Mouse (Mus musculus) cerebellum, postnatal 25 days (tissue): ENCODE results near the gene Nde1.
A peak's percentile ranks its signal among the peaks of the same experiment; 100 is the strongest.

Experiments used
- DNase-seq, 2 experiments: peaks; one replicate each; pipeline ENCODE4 v3.0.0; 2021; ENCODE audit warnings: mixed read lengths in 2 of 2

Gene Nde1

DNA sequence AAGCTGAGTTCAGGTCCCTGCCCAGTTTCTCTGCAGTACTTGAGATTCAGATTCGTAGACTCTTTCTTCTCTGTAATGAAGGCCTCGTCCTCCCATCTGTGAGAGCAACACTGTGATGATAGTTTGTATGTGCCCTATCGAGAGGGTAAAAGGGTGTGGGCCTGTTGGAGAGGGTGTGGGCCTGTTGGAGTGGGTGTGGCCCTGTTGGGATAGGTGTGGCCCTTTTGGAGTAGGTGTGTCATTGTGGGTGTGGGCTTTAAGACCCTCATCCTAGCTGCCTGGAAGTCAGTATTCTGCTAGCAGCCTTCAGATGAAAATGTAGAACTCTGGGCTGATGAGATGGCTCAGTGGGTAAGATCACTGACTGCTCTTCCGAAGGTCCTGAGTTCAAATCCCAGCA lies 3.4 kb downstream of the Nde1 start:
- no peak for DNase-seq

DNA sequence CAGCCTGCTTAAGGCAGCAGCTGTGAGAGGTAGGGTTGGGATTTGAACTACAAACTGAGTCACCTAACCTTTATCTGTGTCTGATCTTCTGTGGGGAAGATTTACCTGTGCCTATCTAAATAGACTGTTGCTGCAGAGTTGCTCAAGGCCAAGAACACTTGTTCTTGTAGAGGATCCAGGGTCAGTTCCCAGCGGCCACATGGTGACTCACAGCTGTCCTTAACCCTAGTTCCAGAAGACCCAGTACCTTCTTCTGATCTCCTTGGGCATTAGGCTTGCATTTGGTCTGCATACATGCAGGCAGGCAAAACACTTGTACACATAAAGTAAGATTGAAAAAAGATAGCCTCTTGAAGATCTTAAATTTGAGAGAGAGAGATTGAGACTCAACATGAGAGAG lies 6.6 kb downstream of the Nde1 start:
- DNase-seq, result no peak

DNA sequence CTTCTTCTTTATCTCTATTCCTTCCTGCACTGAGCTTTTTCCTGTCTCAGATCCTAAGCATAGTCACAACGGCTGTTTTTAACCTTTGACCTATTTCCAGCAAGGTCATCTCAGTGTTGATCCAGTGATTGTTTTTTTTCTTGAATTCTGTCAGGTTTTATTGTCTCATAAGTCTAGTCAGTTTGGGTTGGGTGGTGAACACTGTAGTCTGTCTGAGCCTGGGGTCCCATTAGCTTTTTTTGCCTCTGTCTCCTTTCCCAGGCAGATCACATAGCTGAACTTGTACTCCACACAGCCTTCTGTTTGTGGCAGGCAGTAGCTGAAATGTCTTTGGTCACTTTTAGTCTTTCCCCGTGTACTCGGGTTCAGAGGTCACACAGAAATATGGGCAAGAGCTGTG lies 15.0 kb downstream of the Nde1 start:
- no peak for DNase-seq

DNA sequence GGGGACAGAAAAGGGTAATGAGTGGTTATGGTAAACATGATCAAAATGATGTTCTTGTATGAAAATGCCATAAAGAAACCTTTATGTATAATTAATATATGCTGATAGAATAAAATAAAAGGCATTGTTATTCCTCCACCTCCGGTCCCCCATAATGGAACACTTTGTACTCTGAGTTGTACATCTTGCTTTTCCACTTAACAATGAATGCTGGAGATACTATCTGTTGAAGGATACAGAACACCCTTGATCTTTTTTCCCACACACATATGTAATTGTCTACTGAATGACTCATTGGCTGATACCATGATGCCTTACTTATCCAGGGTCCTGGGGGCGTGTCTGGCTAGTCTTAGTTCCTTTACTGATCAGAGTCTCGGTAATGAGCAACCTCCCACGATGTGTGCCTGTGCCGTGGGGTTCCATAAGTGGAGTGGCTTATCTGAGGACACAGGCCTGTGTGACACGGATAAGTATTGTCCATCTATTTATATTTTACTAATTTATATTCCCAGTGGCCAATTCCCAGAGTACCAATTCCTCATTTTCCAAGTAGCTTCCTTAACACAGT lies 17.2 kb downstream of the Nde1 start:
- DNase-seq, result no peak

DNA sequence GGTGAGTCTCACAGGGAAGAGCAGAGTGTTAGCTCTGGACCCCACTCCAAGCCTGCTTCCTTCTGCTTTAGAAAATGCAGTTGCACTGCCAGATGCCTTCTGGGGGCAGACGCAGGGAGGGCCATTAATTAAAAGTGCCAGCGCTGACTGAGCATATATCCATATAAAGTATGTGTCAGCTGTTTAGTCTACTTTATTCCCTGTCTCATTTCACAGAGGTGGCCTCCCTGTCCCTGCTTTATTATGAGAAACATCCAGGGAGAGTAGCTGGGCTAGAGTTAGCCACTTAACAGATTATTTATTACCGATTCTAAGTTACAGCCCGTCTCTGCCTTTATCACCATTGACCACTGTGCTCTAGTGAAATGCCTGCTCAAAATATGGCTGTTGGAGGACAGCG lies 19.3 kb downstream of the Nde1 start:
- no peak for DNase-seq

DNA sequence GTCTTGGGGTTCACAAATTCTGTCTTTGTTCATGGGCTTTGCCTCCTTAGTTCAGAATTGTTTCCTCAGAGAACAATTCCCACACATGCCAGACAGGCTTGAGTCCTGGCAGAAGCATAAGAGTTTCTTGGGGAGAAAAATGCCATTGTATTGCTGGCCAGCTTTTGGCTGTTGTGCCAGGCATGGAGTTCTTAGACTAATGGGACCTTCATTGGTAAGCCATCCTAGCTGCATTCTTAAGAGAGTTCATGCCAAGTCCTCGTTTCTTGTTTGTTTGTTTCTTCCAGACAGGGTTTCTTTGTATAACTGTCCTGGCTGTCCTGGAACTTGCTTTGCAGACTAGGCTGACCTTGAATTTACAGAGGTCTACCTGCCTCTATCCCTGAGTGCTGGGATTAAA lies 20.8 kb downstream of the Nde1 start:
- DNase-seq, result no peak

DNA sequence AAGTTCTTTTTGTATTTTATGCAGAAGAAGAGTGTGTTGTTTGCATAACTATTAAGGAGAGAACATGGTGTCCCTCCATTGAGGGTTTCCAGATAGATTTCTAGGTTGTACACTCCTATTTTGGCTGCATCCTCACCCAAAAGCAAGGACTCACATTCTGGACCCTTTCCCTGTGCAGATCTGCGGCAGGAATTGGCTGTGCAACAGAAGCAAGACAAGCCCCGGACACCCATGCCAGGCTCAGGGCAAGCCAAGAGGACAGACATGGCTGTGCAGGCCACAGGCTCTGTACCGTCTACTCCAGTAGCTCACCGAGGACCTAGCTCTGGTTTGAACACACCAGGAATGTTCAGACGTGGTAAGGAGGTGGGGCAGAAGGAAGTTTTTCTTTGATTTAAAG lies 22.4 kb downstream of the Nde1 start:
- DNase-seq, result no peak

DNA sequence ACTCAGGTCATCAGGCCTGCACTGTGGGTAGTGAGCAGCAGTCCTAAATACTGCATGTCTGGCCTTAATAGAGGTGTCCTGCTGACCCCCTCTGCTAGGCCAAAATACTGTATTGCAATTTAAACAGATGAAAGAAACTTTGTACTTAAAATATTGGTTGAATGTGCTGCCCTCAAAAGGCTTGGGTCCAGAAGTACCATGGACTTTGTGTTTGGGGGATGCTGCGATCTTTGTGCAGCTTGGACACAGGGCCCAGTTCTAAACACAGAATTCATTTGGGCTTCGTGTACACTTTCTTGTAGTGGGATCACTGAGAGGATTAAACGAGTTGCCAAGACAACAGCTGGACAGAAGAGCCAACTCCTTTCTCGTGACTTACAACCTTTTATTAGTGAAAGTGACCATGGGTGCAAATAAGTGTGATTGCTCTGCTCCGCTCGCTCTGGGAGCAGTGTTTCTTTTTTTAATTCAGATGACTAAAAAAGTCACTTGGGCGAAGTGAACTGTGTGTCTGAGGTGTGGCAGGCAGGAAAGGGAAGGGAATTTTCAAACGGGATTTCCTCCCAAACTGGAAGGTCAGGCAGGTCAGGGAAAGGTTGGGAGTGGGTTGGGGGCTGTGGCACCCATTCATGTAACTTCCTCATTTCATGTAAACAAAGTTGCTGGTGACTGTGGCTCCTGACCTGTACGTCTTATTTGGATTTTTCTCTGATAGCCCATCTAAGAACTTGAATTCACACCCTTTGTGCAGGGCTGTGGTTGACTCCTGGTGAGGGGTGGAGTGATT lies 31.3 kb downstream of the Nde1 start:
- DNase-seq, result no peak

DNA sequence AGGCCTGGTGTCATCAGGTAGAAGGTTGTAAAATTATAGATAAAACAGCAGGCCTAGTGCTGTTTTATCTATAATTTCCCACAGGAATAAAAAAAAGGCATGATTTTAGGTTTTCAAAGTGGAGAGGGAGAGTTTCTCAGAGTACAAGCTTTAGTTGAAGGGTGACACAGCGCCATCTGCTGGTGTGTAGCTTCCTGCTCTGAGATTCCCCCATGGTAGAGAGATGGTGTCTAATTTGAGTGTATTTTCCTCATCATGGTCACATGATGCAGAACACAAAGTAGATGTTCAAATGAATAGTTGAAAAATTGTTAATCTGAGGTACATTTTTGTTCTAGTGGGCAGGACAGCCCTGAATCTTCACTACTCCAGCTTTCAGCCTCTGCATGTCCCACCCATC lies 32.4 kb downstream of the Nde1 start:
- DNase-seq, result peak; percentile 53 to 75

DNA sequence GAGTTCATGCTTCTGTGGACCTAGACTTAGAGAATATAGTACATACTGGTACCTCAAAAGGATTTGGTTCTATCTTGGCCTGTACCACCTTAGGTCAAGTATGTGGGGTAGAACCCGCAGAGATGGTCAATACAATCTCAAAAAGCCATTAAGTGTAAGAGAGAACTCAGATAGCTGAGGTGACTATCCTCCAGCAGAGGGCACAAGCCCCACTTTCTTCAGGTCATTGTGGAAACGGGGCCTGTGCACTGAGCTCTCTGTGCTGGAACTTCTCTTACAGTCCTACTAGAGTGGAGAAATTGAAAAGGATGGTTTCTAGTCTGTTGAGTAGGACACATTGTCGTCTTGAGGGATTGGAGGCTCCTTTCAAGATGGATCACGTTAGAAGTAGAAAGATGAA lies 35.7 kb downstream of the Nde1 start:
- DNase-seq, result no peak

DNA sequence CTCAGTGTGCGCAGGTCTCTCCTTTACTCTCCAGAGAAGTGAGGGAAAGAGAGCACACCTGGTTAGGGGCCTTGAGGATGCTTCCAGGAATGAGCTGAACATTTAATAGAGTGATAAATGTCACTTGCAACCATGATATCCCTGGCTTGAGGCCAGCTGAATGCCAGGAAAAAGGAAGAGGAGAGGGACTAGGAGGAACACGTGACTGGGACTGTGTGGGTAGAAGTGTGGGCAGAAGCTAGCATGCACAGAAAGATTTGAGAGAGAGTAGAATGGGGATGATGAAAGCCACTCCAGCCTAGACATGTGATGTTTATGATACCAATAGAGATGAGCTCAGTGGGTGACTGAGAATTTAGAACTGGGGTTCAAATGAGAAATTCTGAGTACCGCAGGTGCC lies 52.1 kb downstream of the Nde1 start:
- no peak for DNase-seq

DNA sequence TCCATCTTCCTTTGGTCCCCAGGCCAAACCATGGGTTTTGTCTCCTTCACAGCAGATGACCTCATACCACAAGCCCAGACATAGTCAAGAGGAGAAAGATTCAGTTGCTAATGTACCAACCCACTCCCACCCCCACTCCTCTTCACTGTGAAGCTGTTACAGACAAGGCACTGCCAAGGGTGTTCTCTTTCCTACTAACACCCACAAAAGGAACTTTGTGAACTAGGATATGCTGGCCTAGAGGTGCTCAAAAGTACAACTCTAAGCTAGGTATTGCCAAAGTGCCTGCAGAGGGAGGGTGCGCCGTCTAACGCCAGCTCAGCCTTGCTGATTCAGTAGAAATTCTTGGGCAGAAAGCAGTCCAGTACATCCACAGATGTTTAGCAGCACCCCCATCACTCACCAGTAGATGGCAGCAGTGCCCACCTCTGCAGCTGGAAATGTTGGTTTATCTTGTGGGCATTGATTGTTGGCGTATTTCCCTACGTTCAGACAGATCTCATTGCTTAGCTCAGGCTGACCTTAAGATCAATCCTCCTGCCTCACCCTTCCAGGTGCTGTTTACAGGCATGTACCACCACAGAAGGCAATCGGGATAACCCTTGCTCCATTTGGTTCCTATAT lies 74.1 kb downstream of the Nde1 start:
- DNase-seq, result peak; percentile 60 to 73

DNA sequence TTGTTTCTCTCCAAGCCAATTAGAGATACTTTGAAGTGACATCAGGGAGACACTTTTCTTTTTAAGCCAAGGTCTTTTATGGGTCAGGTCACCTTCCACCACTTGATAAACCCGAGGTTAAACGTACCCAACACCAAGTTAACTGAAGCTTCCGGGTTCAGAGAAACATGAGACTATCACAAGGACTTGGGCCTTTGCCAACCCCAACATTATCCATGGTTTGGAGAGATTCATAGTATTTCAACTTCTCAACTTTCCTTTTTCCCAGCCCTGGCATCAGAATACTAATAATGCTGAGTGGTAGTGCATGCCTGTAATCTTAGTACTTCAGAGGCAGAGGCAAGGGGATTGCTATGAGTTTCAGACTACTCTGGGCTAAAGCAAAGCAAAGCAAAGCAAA lies 79.0 kb downstream of the Nde1 start:
- DNase-seq, result no peak
